Mouse (Mus musculus): ENCODE measurements around the gene Gsdma2.

DNA sequence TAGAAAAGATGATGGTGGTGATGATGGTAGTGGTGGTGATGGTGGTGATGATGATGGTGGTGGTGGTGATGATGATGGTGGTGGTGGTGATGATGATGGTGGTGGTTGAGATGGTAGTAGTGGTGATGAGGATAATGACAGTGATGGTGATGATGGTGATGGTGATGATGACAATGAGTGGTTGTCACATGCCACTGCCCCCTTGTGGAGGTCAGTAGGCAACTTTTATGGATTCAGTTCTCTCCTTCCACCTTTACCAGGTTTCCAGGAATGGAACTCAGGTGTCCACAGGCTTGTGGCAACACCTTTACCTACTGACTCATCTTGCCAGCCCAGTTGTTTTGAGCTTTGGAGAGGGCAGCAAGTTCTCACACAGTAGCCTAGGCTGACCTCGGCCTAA, 33.5 kb downstream of the Gsdma2 start:
- TF ChIP-seq CTCF (IDR thresholded peaks at IDR 0.05; ENCODE audit: insufficient read depth, low read length) (no peak), POLR2A (IDR thresholded peaks at IDR 0.05; ENCODE audit: borderline replicate concordance, extremely low read depth, low read depth, low read length) (no peak)
